Mouse (Mus musculus) hindbrain, embryonic 10.5 days (tissue): ENCODE measurements around the gene Add3. TPM values are rescaled to one million over a fixed set of nuclear protein-coding genes. Genes with fewer than 3 reads are reported as not detected.
A peak's percentile ranks its signal among the peaks of the same experiment; 100 is the strongest.

ENCODE experiments used
- DNase-seq: peaks from one replicate; pipeline ENCODE4 v3.0.0-alpha.2; 2017; ENCODE audit warnings: low spot score
- H3K27ac ChIP-seq: fragments of 300-500 bp; sonication (generic); 2 replicates; pipeline ENCODE4 v1.5.1; 2016; ENCODE audit warnings: mild to moderate bottlenecking, moderate library complexity
- H3K27me3 ChIP-seq: fragments of 300-500 bp; sonication (generic); 2 replicates; pipeline ENCODE4 v1.6.1; 2016; ENCODE audit warnings: mild to moderate bottlenecking; ENCODE audit not compliant: poor library complexity, insufficient read depth, severe bottlenecking
- H3K36me3 ChIP-seq: fragments of 300-500 bp; sonication (generic); 2 replicates; pipeline ENCODE4 v1.6.1; 2016; ENCODE audit warnings: mild to moderate bottlenecking, moderate library complexity
- H3K4me1 ChIP-seq: fragments of 300-500 bp; sonication (generic); replicated peaks from 2 replicates; pipeline ENCODE4 v1.6.1; 2016; ENCODE audit warnings: mild to moderate bottlenecking
- H3K4me3 ChIP-seq: fragments of 300-500 bp; sonication (generic); 2 replicates; pipeline ENCODE4 v1.5.1; 2016; ENCODE audit warnings: mild to moderate bottlenecking, moderate library complexity
- H3K9me3 ChIP-seq: fragments of 300-500 bp; sonication (generic); 2 replicates; pipeline ENCODE4 v1.6.1; 2016; ENCODE audit warnings: mild to moderate bottlenecking, moderate library complexity
- WGBS: fragments of 180-500 bp; shearing (Covaris S2); methylation state at CpG from one replicate; pipeline ENCODE4 v1.1.7; 2016; 5-methylcytosine and 5-hydroxymethylcytosine counted together
- polyA plus RNA-seq: library from polyadenylated mRNA; unstranded; fragments of >200 nt; fragmentation: Nextera tagmentation; extraction: Ambion mirVana; gene quantifications from 2 replicates; pipeline ENCODE4 v1.2.1, GENCODE M21; 2016

Gene Add3
- polyA plus RNA-seq, 1 experiment from 2014 or later: 45.9 TPM

GRCm38 (mm10) chr19:53181003-53181861 lies 41.0 kb downstream of the Add3 start:
- no peak for DNase-seq
- H3K4me3 ChIP-seq: no peak overlapping the region
- peaks cover 33% of the 10 kb centered on the region for H3K4me1 ChIP-seq
- no peaks in the 10 kb centered on the region for H3K9me3 ChIP-seq
- H3K27me3 ChIP-seq: no peaks in the 10 kb centered on the region
- WGBS: 78% methylated on average over 19 of the region's 19 CpGs
- H3K36me3 ChIP-seq: 0 out of 2 replicates have a peak, but pooled peaks cover 3% of the 10 kb centered on the region
- H3K27ac ChIP-seq: no peak overlapping the region

GRCm38 (mm10) chr19:53183620-53184019 lies 43.4 kb downstream of the Add3 start:
- no peak for DNase-seq
- H3K4me1 ChIP-seq: peaks cover 37% of the 10 kb centered on the region
- H3K27ac ChIP-seq: 0 out of 2 replicates have a peak overlapping the region, but pooled peaks have one; percentile 2
- no peak overlapping the region for H3K4me3 ChIP-seq
- 0 out of 2 replicates have a peak, but pooled peaks cover 3% of the 10 kb centered on the region for H3K36me3 ChIP-seq
- H3K9me3 ChIP-seq: no peaks in the 10 kb centered on the region
- no peaks in the 10 kb centered on the region for H3K27me3 ChIP-seq
- WGBS: 74% methylated on average over 9 of the region's 9 CpGs

GRCm38 (mm10) chr19:53184216-53184615 lies 44.0 kb downstream of the Add3 start:
- Histone ChIP-seq H3K4me1 (peaks cover 37% of the 10 kb centered on the region), H3K27me3 (no peaks in the 10 kb centered on the region), H3K27ac (no peak overlapping the region), H3K36me3 (0 out of 2 replicates have a peak, but pooled peaks cover 3% of the 10 kb centered on the region), H3K9me3 (no peaks in the 10 kb centered on the region), H3K4me3 (no peak overlapping the region)
- 55% methylated on average over 10 of the region's 10 CpGs for WGBS
- no peak for DNase-seq

- peaks cover 37% of the 10 kb centered on the region for H3K4me1 ChIP-seq
- no peak for DNase-seq
- 87% methylated on average over 5 of the region's 5 CpGs for WGBS
Observed at GRCm38 (mm10) chr19:53184911-53185310, 44.7 kb downstream of the Add3 start.

GRCm38 (mm10) chr19:53185486-53186134 lies 45.4 kb downstream of the Add3 start:
- DNase-seq: no peak
- H3K4me3 ChIP-seq: no peak overlapping the region
- H3K36me3 ChIP-seq: peaks cover 6% of the 10 kb centered on the region; the same call in 1 of the 2 replicates
- peaks cover 34% of the 10 kb centered on the region for H3K4me1 ChIP-seq
- no peaks in the 10 kb centered on the region for H3K9me3 ChIP-seq
- 69% methylated on average over 8 of the region's 8 CpGs for WGBS
- H3K27ac ChIP-seq: no peak overlapping the region
- no peaks in the 10 kb centered on the region for H3K27me3 ChIP-seq

More at GRCm38 (mm10) chr19:53184911-53185310, 44.7 kb downstream of the Add3 start:
- Histone ChIP-seq H3K9me3 (no peaks in the 10 kb centered on the region), H3K36me3 (peaks cover 6% of the 10 kb centered on the region; the same call in 1 of the 2 replicates), H3K4me3 (no peak overlapping the region), H3K27me3 (no peaks in the 10 kb centered on the region), H3K27ac (no peak overlapping the region)

GRCm38 (mm10) chr19:53186456-53186855 lies 46.2 kb downstream of the Add3 start:
- Histone ChIP-seq H3K27ac (no peak overlapping the region), H3K4me3 (no peak overlapping the region), H3K36me3 (peaks cover 6% of the 10 kb centered on the region; the same call in 1 of the 2 replicates), H3K4me1 (peaks cover 26% of the 10 kb centered on the region), H3K9me3 (no peaks in the 10 kb centered on the region), H3K27me3 (no peaks in the 10 kb centered on the region)
- no peak for DNase-seq
- WGBS: 82% methylated on average over 4 of the region's 4 CpGs

GRCm38 (mm10) chr19:53187533-53187932 lies 47.3 kb downstream of the Add3 start:
- Histone ChIP-seq H3K9me3 (no peaks in the 10 kb centered on the region), H3K36me3 (peaks cover 3% of the 10 kb centered on the region; the same call in 1 of the 2 replicates), H3K27me3 (no peaks in the 10 kb centered on the region), H3K4me3 (no peak overlapping the region), H3K4me1 (peaks cover 23% of the 10 kb centered on the region), H3K27ac (no peak overlapping the region)
- 78% methylated on average over 7 of the region's 7 CpGs for WGBS
- no peak for DNase-seq

- Histone ChIP-seq H3K27ac (no peak overlapping the region), H3K4me3 (no peak overlapping the region), H3K27me3 (no peaks in the 10 kb centered on the region), H3K9me3 (no peaks in the 10 kb centered on the region), H3K36me3 (peaks cover 3% of the 10 kb centered on the region; the same call in 1 of the 2 replicates), H3K4me1 (peaks cover 23% of the 10 kb centered on the region)
- DNase-seq: no peak
- WGBS: 85% methylated on average over 6 of the region's 6 CpGs
Observed at GRCm38 (mm10) chr19:53188186-53188585, 47.9 kb downstream of the Add3 start.

GRCm38 (mm10) chr19:53188724-53189220 lies 48.5 kb downstream of the Add3 start:
- no peaks in the 10 kb centered on the region for H3K27me3 ChIP-seq
- no peak overlapping the region for H3K4me3 ChIP-seq
- H3K9me3 ChIP-seq: no peaks in the 10 kb centered on the region
- no peak overlapping the region for H3K27ac ChIP-seq
- peaks cover 21% of the 10 kb centered on the region for H3K4me1 ChIP-seq
- H3K36me3 ChIP-seq: peaks cover 3% of the 10 kb centered on the region; the same call in 1 of the 2 replicates
- no peak for DNase-seq
- WGBS: 88% methylated on average over 5 of the region's 5 CpGs

GRCm38 (mm10) chr19:53189736-53190135 lies 49.5 kb downstream of the Add3 start:
- no peaks in the 10 kb centered on the region for H3K9me3 ChIP-seq
- H3K36me3 ChIP-seq: peaks cover 3% of the 10 kb centered on the region; the same call in 1 of the 2 replicates
- H3K27ac ChIP-seq: no peak overlapping the region
- WGBS: 90% methylated on average over 3 of the region's 3 CpGs
- DNase-seq: no peak
- no peak overlapping the region for H3K4me3 ChIP-seq
- no peaks in the 10 kb centered on the region for H3K27me3 ChIP-seq
- peaks cover 21% of the 10 kb centered on the region for H3K4me1 ChIP-seq

GRCm38 (mm10) chr19:53190232-53190631 lies 50.0 kb downstream of the Add3 start:
- Histone ChIP-seq H3K27me3 (no peaks in the 10 kb centered on the region), H3K9me3 (no peaks in the 10 kb centered on the region), H3K4me3 (no peak overlapping the region), H3K4me1 (peaks cover 21% of the 10 kb centered on the region), H3K27ac (no peak overlapping the region), H3K36me3 (peaks cover 3% of the 10 kb centered on the region; the same call in 1 of the 2 replicates)
- no peak for DNase-seq
- WGBS: 89% methylated on average over 3 of the region's 3 CpGs

GRCm38 (mm10) chr19:53191867-53192487 lies 51.7 kb downstream of the Add3 start:
- no peak for DNase-seq
- 64% methylated on average over 6 of the region's 6 CpGs for WGBS
- Histone ChIP-seq H3K36me3 (peaks cover 3% of the 10 kb centered on the region; the same call in 1 of the 2 replicates), H3K27ac (no peak overlapping the region), H3K4me3 (no peak overlapping the region), H3K27me3 (no peaks in the 10 kb centered on the region), H3K9me3 (no peaks in the 10 kb centered on the region), H3K4me1 (peaks cover 16% of the 10 kb centered on the region)
